In genomic region chr8:81808406-81808805, GRCm38 (mm10) we compare ENCODE assay signal across 29 mouse cellular contexts.
DNase-seq lines count a peak whose midpoint lies in the region; ATAC-seq and TF ChIP-seq lines count a peak whose summit lies in the region.
"Had no signal": no experiment of that assay in that cellular context is flagged by ENCODE, and none has a peak within 500 bp of the region (broad histone marks: within the 10 kb centered on the region; RNA-seq: fewer than 3 reads in every experiment).

No protein-coding gene starts in this region.

- no peaks in the 10 kb centered on the region for H3K9me3 ChIP-seq in kidney, embryonic 15.5 days (replicated peaks)
- no peaks in the 10 kb centered on the region for H3K9me3 ChIP-seq in MEL (replicated peaks; ENCODE audit: insufficient read depth, low read length)
- H3K9me3 ChIP-seq in midbrain, embryonic 13.5 days = no peaks in the 10 kb centered on the region
- H3K9me3 ChIP-seq: embryonic facial prominence, embryonic 10.5 days; embryonic facial prominence, embryonic 13.5 days; forebrain, embryonic 12.5 days; forebrain, embryonic 15.5 days; heart, embryonic 10.5 days; heart, embryonic 13.5 days had no signal

- 0 out of 2 replicates have a peak, but pooled peaks cover 2% of the 10 kb centered on the region for H3K4me1 ChIP-seq in kidney, adult 2 months (ENCODE audit: control insufficient read depth, insufficient read depth, low read length)
- H3K4me1 ChIP-seq in kidney, embryonic 15.5 days = peaks cover 21% of the 10 kb centered on the region
- H3K4me1 ChIP-seq in MEL (ENCODE audit: control insufficient read depth in 1 of 2, insufficient read depth in 2 of 2, low read length in 2 of 2) = peaks cover 7 to 10% of the 10 kb centered on the region in 2 experiments; a peak in 3 of 4 replicates
- H3K4me1 ChIP-seq in midbrain, embryonic 13.5 days (replicated peaks) = 0 out of 2 replicates have a peak, but pooled peaks cover 6% of the 10 kb centered on the region

- H3K4me3 ChIP-seq in kidney, adult 2 months (ENCODE audit: insufficient read depth, low read depth, low read length) = no peak overlapping the region
- H3K4me3 ChIP-seq in kidney, embryonic 15.5 days (replicated peaks) = no peak overlapping the region
- no peak overlapping the region for H3K4me3 ChIP-seq in MEL (ENCODE audit: control insufficient read depth in 1 of 2, insufficient read depth in 1 of 2, low read depth in 2 of 2, low read length in 2 of 2)
- no peak overlapping the region for H3K4me3 ChIP-seq in midbrain, embryonic 13.5 days (replicated peaks)
- H3K4me3 ChIP-seq: embryonic facial prominence, embryonic 10.5 days; embryonic facial prominence, embryonic 13.5 days; erythroblast, embryonic 14.5 days; forebrain, embryonic 12.5 days; forebrain, embryonic 15.5 days; heart, adult 2 months; heart, embryonic 10.5 days; heart, embryonic 13.5 days had no signal

- ATAC-seq in kidney, embryonic 15.5 days (replicated peaks; ENCODE audit: low FRiP score) = no peak
- ATAC-seq in midbrain, embryonic 13.5 days = no peak
- ATAC-seq: CD4-positive, CD25-positive, alpha-beta regulatory T cell, adult 4 months; forebrain, embryonic 15.5 days; hindbrain, postnatal 0 days; Patski had no signal

- H3K27ac ChIP-seq in kidney, adult 2 months (ENCODE audit: insufficient read depth, low read depth, low read length) = no peak overlapping the region
- no peak overlapping the region for H3K27ac ChIP-seq in kidney, embryonic 15.5 days
- H3K27ac ChIP-seq in MEL (ENCODE audit: control insufficient read depth, low read depth, low read length) = no peak overlapping the region
- H3K27ac ChIP-seq in midbrain, embryonic 13.5 days = no peak overlapping the region
- H3K27ac ChIP-seq: embryonic facial prominence, embryonic 10.5 days; embryonic facial prominence, embryonic 13.5 days; forebrain, embryonic 12.5 days; forebrain, embryonic 15.5 days; heart, adult 2 months; heart, embryonic 10.5 days; heart, embryonic 13.5 days; hindbrain, embryonic 14.5 days; hindbrain, postnatal 0 days had no signal

- H3K79me2 ChIP-seq in MEL (ENCODE audit: control insufficient read depth, insufficient read depth, low read length, poor library complexity) = peaks cover 2% of the 10 kb centered on the region; the same call in 1 of the 2 replicates

- WGBS in kidney, adult 2 months = 68% methylated on average over 1 of the region's 1 CpGs
- WGBS in kidney, embryonic 15.5 days = 86% methylated on average over 1 of the region's 1 CpGs
- 78% methylated on average over 1 of the region's 1 CpGs for WGBS in midbrain, embryonic 13.5 days

- H3K4me2 ChIP-seq in kidney, embryonic 15.5 days = no peak overlapping the region
- H3K4me2 ChIP-seq in midbrain, embryonic 13.5 days (replicated peaks) = no peak overlapping the region
- H3K4me2 ChIP-seq: embryonic facial prominence, embryonic 13.5 days; forebrain, embryonic 12.5 days; forebrain, embryonic 15.5 days; heart, embryonic 13.5 days; hindbrain, embryonic 14.5 days had no signal

- no peak for TF ChIP-seq CTCF in kidney, adult 2 months (conservative IDR thresholded peaks at IDR 0.05; ENCODE audit: insufficient read depth, insufficient read length, low read depth, low read length)
- no peak for TF ChIP-seq CTCF in MEL (IDR thresholded peaks at IDR 0.05 in 2 of 3, conservative IDR thresholded peaks at IDR 0.05 in 1 of 3; ENCODE audit: control insufficient read depth in 1 of 3, insufficient read depth in 1 of 3, low read depth in 2 of 3, low read length in 3 of 3, poor library complexity in 1 of 3, severe bottlenecking in 1 of 3)

- TF ChIP-seq RAD21 in MEL (IDR thresholded peaks at IDR 0.05; ENCODE audit: low read depth, low read length) = no peak

- TF ChIP-seq POLR2A in kidney, adult 2 months (IDR thresholded peaks at IDR 0.05; ENCODE audit: low read depth, low read length) = no peak
- TF ChIP-seq POLR2A in MEL (IDR thresholded peaks at IDR 0.05; ENCODE audit: control insufficient read depth in 1 of 2, insufficient read depth in 1 of 2, low read depth in 1 of 2, low read length in 2 of 2, poor library complexity in 1 of 2) = no peak

- H3K27me3 ChIP-seq in kidney, adult 2 months (replicated peaks; ENCODE audit: control insufficient read depth, insufficient read depth, low read length) = no peaks in the 10 kb centered on the region
- H3K27me3 ChIP-seq in kidney, embryonic 15.5 days = no peaks in the 10 kb centered on the region
- H3K27me3 ChIP-seq in MEL (ENCODE audit: control insufficient read depth in 1 of 2, insufficient read depth in 2 of 2, low read length in 2 of 2) = no peaks in the 10 kb centered on the region
- H3K27me3 ChIP-seq in midbrain, embryonic 13.5 days = 0 out of 2 replicates have a peak, but pooled peaks cover 5% of the 10 kb centered on the region
- H3K27me3 ChIP-seq: embryonic facial prominence, embryonic 13.5 days; forebrain, embryonic 12.5 days; forebrain, embryonic 15.5 days; heart, embryonic 13.5 days; Patski had no signal

- no peak overlapping the region for H3K9ac ChIP-seq in kidney, embryonic 15.5 days
- H3K9ac ChIP-seq in MEL (ENCODE audit: control insufficient read depth, low read depth, low read length, poor library complexity, severe bottlenecking) = no peak overlapping the region
- H3K9ac ChIP-seq in midbrain, embryonic 13.5 days (replicated peaks) = no peak overlapping the region
- H3K9ac ChIP-seq: embryonic facial prominence, embryonic 13.5 days; forebrain, embryonic 12.5 days; forebrain, embryonic 15.5 days; heart, embryonic 13.5 days; hindbrain, embryonic 14.5 days had no signal

- no peaks in the 10 kb centered on the region for H3K36me3 ChIP-seq in kidney, adult 2 months (ENCODE audit: control insufficient read depth, insufficient read depth, low read length)
- no peaks in the 10 kb centered on the region for H3K36me3 ChIP-seq in kidney, embryonic 15.5 days
- H3K36me3 ChIP-seq in MEL (ENCODE audit: control insufficient read depth in 1 of 2, insufficient read depth in 2 of 2, low read length in 2 of 2) = peaks cover 0 to 15% of the 10 kb centered on the region in 2 experiments; a peak in 3 of 4 replicates
- no peaks in the 10 kb centered on the region for H3K36me3 ChIP-seq in midbrain, embryonic 13.5 days
- H3K36me3 ChIP-seq: embryonic facial prominence, embryonic 10.5 days; embryonic facial prominence, embryonic 13.5 days; forebrain, embryonic 12.5 days; forebrain, embryonic 15.5 days; heart, embryonic 10.5 days; heart, embryonic 13.5 days had no signal

- no peak for TF ChIP-seq EP300 in MEL (IDR thresholded peaks at IDR 0.05; ENCODE audit: low read depth in 1 of 2, low read length in 2 of 2)

- peak; percentile 54 for DNase-seq in kidney, adult 2 months
- peak; percentile 22 for DNase-seq in kidney, postnatal 14 days
- DNase-seq in kidney, postnatal 4 days = no peak
- peak; percentile 12 for DNase-seq in MEL (ENCODE audit: low read depth, low spot score)
- peak; percentile 77 for DNase-seq in Muller cell, postnatal 12 days (ENCODE audit: inconsistent ontology term)
- DNase-seq: adrenal gland, postnatal 10 days; adrenal gland, postnatal 36 days; cerebellum, adult 18-20 months; cerebellum, adult 9-10 months; cerebellum, postnatal 14 days; embryo, embryonic 11 days; gastrocnemius, postnatal 10 days; gastrocnemius, postnatal 36 days; heart, adult 2 months; heart, postnatal 14 days; heart, postnatal 4 days had no signal

TF ChIP-seq in MEL, 35 proteins besides CTCF, POLR2A, EP300 and RAD21:
- no peak for TF ChIP-seq MAZ (IDR thresholded peaks at IDR 0.05; ENCODE audit: low read depth, low read length)
- TF ChIP-seq NELFE (IDR thresholded peaks at IDR 0.05; ENCODE audit: low read depth, low read length) = no peak
- TF ChIP-seq ZKSCAN1 (IDR thresholded peaks at IDR 0.05; ENCODE audit: low read depth, low read length) = no peak
- no peak for TF ChIP-seq MAX (IDR thresholded peaks at IDR 0.05; ENCODE audit: low read length)
- no peak for TF ChIP-seq TAL1 (IDR thresholded peaks at IDR 0.05; ENCODE audit: low read length)
- TF ChIP-seq ETS1 (IDR thresholded peaks at IDR 0.05; ENCODE audit: low read depth, low read length) = no peak
- TF ChIP-seq GATA1 (IDR thresholded peaks at IDR 0.05; ENCODE audit: low read depth, low read length) = no peak
- TF ChIP-seq CHD2 (IDR thresholded peaks at IDR 0.05; ENCODE audit: low read length) = no peak
- TF ChIP-seq UBTF (IDR thresholded peaks at IDR 0.05; ENCODE audit: borderline replicate concordance, insufficient read depth, low read depth, low read length) = no peak
- TF ChIP-seq MYC (IDR thresholded peaks at IDR 0.05; ENCODE audit: low read depth, low read length) = no peak
- TF ChIP-seq ZMIZ1 (IDR thresholded peaks at IDR 0.05; ENCODE audit: low read depth, low read length) = no peak
- no peak for TF ChIP-seq BHLHE40 (IDR thresholded peaks at IDR 0.05; ENCODE audit: borderline replicate concordance, low read depth, low read length)
- no peak for TF ChIP-seq GABPA (IDR thresholded peaks at IDR 0.05; ENCODE audit: low read depth, low read length)
- TF ChIP-seq POLR2AphosphoS5 (IDR thresholded peaks at IDR 0.05; ENCODE audit: borderline replicate concordance, low read depth, low read length) = no peak
- TF ChIP-seq NRF1 (IDR thresholded peaks at IDR 0.05; ENCODE audit: insufficient read depth, low read depth, low read length, poor library complexity, severe bottlenecking) = no peak
- TF ChIP-seq POLR2AphosphoS2 (IDR thresholded peaks at IDR 0.05; ENCODE audit: low read length) = no peak
- no peak for TF ChIP-seq KAT2A (conservative IDR thresholded peaks at IDR 0.05; ENCODE audit: low read depth, low read length)
- TF ChIP-seq TCF12 (IDR thresholded peaks at IDR 0.05; ENCODE audit: low read depth, low read length) = no peak

Comparison
In these comparisons a context has a peak if more than half of its experiments do, and no peak if none do; other contexts are left out.
1. DNase-seq: peak in kidney, adult 2 months (single experiment), kidney, postnatal 14 days (single experiment), MEL (single experiment) and Muller cell, postnatal 12 days (single experiment); none in kidney, postnatal 4 days (0 of 2).